Mouse (Mus musculus) kidney, adult 8-10 months (tissue): ENCODE results near the gene Chchd1.
A peak's percentile ranks its signal among the peaks of the same experiment; 100 is the strongest.

Experiments used
- DNase-seq, 2 experiments: peaks; one replicate each; pipeline ENCODE4 v3.0.0; 2022

Gene Chchd1

DNA sequence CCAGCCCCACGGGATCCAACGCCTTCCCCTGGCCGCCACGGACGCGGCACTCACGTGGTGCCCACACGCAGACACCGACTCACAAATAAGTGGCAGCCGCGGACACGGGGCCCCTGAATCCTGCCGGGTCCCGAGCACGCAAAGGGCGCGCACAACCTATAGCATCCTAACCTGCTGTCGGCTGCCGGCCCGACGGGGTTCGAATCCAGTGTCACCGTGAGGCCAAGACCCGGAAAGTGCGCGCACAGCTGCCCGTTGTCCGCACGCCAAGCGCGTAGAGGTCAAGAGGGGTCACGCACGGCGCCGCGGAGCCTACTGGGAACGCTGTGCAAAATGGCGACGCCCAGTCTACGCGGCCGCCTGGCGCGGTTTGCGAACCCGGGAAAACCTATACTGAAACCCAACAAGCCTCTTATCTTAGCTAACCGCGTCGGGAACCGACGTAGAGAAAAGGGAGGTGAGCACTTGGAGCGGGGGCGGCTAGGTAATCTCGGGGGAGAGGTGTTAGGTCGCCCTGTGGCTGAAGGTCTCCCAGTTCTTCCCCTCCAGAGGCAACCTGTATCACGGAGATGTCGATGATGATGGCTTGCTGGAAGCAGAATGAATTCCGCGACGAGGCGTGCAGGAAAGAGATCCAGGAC is at the start of gene Chchd1:
Gene Chchd1, plus strand, starts transcription at position 266 of the 641 bp plus-strand sequence.
- peak; percentile 83 to 90 for DNase-seq

- no peak for DNase-seq
Measured at GRCm38 (mm10) chr14:20654690-20655421, 48.0 kb upstream of the Chchd1 start.

DNA sequence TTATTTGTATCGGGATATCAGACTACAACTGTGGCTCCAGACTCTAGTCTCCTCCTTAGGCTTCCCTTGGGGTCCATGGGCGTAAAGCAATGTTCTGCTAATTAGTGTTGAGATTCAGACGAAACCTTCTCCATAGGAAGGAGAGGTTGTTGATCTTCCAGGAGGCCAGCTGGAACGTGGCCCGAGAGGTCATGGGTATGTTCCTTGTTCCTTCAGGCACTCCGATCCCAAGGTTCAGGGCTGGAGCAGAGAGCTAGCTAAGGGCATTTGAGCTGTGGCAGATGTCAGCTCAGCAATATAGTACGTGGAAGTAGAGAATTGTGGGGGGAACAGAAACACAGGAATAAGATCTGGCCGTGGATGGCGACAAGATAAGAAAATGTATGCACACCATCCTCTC is 47.1 kb upstream of the Chchd1 start:
- DNase-seq, result no peak

GRCm38 (mm10) chr14:20656361-20656760 is 46.4 kb upstream of the Chchd1 start, which contains the start of gene Myoz1:
Gene Myoz1 (minus strand): TSS chr14:20656540.
- no peak for DNase-seq

GRCm38 (mm10) chr14:20658326-20658725 is 44.5 kb upstream of the Chchd1 start:
- DNase-seq, result peak in 1 of 2 experiments; percentile 36

DNA sequence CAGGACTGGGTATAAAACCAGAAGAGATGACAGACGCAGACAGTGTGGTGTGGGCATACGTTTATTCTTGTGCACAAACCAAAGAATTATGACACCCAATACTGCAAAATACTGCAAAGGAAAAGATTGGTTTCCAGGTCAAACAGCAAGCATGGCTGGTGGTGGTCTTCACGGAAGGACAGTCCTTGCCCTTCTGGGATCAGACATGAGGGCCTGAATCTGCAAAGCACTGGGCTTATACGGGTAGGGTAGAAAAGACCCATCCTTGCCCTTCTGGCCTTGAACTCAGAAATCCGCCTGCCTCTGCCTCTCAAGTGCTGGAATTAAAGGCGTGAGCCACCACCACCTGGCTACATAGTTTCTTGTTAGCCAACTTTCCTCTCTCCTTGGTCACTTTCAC is 43.9 kb upstream of the Chchd1 start:
- DNase-seq, result no peak

DNA sequence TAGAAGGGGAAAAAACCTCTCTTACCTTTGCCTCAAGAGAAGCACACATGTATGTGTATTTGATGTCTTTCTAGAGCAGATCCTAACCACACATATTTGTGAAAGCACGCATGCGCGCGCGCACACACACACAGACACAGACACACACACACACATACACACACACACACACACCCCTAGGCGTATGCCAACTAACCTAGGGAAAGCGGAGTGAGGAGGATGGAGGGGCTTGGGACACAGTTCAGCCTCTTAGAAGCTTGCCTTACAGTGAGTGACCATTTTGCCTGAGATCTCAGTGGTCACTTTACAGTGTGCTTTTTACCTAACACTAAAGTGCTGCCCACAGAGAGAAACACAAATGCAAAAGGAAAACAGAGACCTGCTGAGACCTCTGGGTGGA is 43.1 kb upstream of the Chchd1 start:
- DNase-seq, result no peak

GRCm38 (mm10) chr14:20660827-20661660 is 41.8 kb upstream of the Chchd1 start:
- peak; percentile 95 to 96 for DNase-seq

- peak; percentile 63 to 66 for DNase-seq
Measured at GRCm38 (mm10) chr14:20661661-20662331, 41.0 kb upstream of the Chchd1 start.

- DNase-seq, result no peak
Measured at GRCm38 (mm10) chr14:20662740-20663139, 40.1 kb upstream of the Chchd1 start.

GRCm38 (mm10) chr14:20663601-20664000 is 39.2 kb upstream of the Chchd1 start:
- no peak for DNase-seq

DNA sequence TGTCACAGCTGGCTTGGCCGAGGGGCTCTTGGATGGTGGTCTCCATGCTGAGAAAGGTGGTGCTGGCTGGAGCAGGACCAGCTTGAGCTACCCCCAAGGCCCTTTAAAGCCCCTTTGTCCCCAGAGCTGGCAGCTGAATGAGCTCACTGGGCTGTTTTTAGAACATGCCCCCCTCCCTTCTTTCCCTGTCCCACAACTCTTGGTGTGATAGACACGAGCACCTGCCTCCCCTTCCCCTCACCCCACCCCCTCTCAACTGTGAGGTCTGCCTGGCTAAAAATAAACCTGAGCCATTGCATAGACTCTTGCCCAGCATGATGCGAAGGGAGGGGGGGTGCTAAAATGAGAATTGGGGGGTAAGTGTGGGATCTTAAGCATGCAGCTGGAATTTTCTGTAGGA is 38.4 kb upstream of the Chchd1 start:
- DNase-seq, result no peak

- no peak for DNase-seq
Measured at GRCm38 (mm10) chr14:20667469-20667868, 35.3 kb upstream of the Chchd1 start.

DNA sequence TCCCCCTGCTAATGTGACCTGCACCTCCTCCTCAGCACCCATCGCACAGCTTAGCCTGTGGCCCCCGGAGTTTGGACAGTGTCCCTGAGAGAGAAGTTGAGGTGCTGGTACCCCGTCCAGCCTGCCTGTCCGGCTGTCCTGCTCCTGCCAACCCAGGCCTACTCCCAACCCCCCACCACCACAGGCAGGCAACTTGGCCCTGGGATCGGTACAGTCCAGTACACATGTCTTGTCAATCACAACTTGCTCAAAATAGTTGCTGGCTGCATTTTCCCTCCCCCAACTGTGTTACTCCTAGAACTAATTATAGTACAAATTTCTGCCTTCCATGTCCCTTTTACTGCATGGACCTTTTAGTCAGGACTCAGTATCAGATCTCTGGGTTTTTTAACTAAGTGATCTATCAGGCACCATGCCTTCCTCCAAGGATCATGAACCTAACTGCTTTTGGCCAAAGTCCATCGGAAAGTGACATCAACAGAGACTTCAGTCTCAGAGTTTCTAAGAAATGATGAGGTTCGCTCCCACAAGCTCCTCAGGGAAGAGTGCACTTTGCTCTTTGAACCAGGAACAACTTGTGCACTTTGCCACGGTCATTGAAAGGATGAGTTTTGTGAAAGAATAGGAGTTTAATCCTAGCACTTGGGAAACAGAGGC is 34.5 kb upstream of the Chchd1 start, which contains the start of gene Synpo2l:
Gene Synpo2l, minus strand, starts transcription at position 201 of the 657 bp plus-strand sequence.
- DNase-seq, result peak; percentile 76 to 81

GRCm38 (mm10) chr14:20672990-20673389 is 29.8 kb upstream of the Chchd1 start:
- peak; percentile 49 to 78 for DNase-seq

DNA sequence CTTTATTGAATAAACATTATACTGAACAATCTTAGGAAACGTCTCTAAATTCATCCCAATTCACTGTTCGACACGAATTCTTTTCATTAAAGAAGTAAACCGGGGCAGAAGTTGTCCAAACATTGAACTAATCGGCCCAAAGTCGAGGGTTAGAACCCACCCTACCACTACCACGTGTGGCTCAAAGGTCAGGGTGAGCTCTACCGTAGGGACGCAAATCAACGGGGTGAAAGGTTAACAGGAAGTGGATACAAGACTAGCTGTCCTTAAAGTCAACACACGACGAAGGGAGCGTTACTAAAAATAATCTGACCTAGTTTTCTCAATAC is 29.1 kb upstream of the Chchd1 start:
- peak; percentile 78 to 87 for DNase-seq

DNA sequence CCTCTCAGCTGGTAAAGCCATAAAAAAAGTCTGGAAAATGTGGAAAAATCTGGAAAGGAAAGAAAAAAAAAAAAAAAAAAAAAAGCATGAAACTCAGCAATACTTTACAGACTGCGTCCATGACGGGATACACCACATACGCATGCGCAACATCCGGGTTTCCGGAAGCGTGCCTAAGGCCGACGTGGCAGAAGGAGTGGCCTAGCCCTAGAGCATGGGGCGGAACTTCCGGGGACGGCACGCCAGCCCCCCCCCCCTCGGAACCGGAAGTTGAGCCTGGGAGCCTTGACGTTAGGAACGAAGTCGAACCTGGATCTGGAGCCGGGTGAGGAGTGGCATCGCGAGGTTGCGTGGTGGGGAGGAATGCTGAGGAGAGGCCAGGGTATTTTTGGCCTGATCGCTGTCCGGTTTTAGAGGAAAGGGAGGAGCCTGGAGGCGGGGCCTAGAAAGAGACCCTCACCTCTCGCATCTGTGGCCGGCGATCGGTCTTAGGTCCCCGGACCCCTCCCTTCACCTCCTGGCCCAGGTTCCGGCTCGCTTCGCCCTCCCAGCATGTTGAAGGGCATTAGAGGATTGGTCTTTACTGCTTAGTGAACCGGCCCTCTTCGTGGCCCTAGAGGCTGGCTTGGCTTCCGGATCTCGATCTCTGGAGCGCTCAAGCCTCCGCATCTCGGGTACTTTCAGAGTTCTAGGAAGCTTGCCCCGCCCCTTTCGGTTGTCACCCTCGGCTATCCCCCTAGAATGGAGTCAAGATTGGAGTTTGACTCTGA is 28.6 kb upstream of the Chchd1 start, which contains the start of gene Sec24c:
Gene Sec24c, plus strand, starts transcription at position 245 of the 770 bp plus-strand sequence.
- peak; percentile 95 to 96 for DNase-seq

DNA sequence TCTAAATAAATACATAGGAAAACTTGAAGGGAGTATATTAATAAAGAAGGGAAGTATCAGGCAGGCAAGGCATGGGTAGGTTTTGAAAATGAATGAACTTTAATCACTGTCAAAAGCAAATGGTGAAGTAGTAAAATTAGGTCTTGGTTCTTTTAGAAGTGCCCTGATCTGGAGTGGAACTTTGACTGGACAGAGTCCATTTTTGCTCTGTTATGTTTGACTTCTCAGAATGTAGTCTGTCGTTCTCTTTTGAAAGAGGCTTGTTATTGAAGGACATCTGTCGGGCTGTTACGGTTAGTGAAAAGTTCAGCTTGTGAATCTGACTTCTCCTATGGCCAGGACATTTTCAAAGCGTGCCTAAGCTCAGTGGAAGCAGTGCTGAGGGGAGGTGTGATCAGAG is 24.9 kb upstream of the Chchd1 start:
- DNase-seq, result no peak

DNA sequence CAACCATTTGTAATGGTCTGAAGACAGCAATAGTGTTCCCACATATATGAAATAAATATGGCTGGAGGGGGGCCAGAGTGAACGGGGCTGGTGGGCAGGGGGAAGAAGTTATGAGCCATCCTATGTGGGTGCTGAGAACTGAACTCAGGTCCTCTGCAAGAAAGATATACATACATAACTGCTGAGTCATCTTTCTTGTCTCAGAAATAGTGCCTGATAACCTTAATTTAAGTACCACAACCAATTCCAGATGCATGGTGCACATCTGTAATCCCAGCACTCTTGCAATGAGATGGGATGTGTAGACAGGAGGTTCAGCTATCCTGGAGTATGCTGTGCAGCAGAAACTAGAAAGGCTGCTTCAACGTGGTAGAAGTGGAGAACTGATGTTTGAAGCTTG is 21.1 kb upstream of the Chchd1 start:
- DNase-seq, result no peak

DNA sequence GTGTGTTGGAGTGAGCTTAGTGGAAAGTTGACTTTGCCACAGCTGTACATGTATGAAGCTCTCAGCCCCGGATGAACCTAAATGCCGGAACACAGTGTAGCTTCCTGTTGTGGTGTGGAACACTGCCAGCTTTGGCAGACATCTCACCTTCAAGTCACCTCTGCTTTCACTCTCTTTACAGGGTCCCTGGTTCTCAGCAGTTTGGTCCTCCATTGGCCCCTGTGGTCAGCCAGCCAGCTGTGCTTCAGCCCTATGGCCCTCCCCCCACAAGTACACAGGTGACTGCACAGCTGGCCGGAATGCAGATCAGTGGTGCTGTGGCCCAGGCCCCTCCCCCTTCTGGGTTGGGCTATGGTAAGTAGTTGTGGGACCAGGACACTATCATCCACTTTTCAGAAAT is 20.3 kb upstream of the Chchd1 start:
- peak; percentile 46 to 47 for DNase-seq

DNA sequence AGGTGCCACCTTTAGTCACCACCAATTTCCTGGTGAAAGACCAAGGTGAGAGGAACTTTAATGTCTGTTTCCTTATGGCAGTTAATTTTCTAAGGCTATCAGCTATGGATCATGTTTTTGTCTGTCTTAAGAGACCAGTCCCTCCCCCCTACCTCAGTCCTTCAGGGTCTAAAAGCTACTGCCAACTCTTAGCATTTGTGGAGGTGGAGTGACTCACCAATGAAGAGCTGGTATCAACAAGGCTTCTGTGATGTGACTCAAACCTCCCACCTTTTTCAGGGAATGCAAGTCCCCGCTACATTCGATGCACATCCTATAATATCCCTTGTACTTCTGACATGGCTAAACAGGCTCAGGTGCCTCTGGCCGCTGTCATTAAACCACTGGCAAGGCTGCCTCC is 16.2 kb upstream of the Chchd1 start:
- DNase-seq, result no peak

DNA sequence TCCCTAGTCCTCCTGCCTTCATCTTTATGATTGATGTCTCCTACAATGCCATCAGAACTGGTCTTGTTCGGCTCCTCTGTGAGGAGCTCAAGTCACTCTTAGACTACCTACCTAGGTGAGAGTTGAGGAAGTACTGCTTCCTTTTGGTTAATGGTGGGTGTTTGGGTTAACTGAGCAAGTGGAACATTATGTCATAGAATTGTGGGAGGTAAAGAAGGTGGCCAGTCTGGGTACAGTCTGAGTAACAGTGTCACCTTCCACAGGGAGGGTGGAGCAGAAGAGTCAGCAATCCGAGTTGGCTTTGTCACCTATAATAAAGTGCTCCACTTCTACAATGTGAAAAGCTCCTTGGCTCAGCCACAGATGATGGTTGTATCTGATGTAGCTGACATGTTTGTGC is 13.8 kb upstream of the Chchd1 start:
- DNase-seq, result no peak
